Mouse (Mus musculus): ENCODE data around the gene Pgap1.
A peak's percentile ranks its signal among the peaks of the same experiment; 100 is the strongest.

Pgap1 gene

GRCm38 (mm10) chr1:54520062-54520577 is 37.4 kb downstream of the Pgap1 start:
- no peak for DNase-seq (ENCODE audit: low spot score)

GRCm38 (mm10) chr1:54513836-54514235 is 43.6 kb downstream of the Pgap1 start:
- no peak for DNase-seq (ENCODE audit: low spot score)

- DNase-seq (ENCODE audit: low spot score): no peak
Observed at GRCm38 (mm10) chr1:54498496-54498895, 59.0 kb downstream of the Pgap1 start.

DNA sequence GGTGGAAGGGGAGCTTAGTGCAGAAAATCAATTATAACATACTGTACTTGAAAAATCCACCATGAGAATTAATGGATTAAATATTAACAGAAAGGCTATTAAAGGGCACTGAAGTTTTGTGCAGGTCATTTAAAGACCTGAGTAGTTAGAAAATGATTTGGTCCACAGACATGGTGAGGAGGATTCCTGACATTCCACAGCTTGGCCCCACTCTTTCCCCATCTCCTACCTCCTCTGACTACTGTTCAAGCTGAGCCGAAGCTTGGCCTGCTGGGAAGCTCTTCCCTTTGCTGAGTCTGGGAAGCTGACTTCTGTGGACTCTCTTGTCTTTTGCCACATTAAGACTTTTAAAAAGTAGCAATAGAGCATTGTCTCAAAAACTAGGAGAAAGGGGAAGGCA is 61.2 kb downstream of the Pgap1 start:
- no peak for DNase-seq (ENCODE audit: low spot score)

- no peak for DNase-seq (ENCODE audit: low spot score)
Observed at GRCm38 (mm10) chr1:54493496-54493895, 64.0 kb downstream of the Pgap1 start.

DNA sequence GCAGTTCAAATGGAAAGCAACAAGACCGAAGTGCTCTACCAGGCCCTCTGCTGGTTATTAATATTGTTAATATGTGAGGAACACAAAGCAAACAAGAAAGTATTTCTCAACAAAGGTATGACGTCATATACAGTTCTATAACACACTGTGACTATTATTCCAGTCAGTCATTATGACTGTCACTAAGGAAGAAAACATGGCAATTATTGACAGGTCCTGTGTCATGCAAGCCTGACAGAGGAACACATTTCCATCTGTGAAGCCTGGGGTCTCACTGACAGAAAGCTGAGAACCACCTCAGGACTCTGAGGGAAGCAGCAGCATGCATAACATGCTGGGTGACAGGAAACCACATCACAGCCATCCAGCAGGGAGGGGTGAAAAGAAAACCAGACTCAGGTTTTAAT is 65.0 kb downstream of the Pgap1 start:
- no peak for DNase-seq (ENCODE audit: low spot score)

- DNase-seq (ENCODE audit: low spot score): no peak
Observed at GRCm38 (mm10) chr1:54484744-54485420, 72.6 kb downstream of the Pgap1 start.

- no peak for DNase-seq (ENCODE audit: low spot score)
Observed at GRCm38 (mm10) chr1:54480491-54480890, 77.0 kb downstream of the Pgap1 start.

DNA sequence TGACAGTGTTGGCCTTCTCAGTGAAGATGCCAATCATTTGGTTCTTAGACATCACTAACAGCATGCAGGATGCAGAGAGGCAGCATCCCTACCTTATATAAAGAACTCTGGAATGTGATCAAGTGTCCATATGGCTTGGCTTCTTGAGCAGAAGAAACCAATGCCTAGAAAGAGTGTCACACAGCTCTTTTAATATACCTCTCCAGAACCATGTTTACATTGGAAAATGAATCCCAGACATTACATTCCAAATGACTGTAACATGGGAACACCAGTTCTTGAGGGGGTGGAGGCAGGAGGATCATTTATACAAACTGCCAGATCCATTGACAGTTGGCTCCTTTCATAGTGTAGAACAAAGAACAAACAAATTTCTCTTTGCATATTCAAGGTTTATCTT is 88.8 kb downstream of the Pgap1 start:
- peak; percentile 22 for DNase-seq (ENCODE audit: low spot score)

DNA sequence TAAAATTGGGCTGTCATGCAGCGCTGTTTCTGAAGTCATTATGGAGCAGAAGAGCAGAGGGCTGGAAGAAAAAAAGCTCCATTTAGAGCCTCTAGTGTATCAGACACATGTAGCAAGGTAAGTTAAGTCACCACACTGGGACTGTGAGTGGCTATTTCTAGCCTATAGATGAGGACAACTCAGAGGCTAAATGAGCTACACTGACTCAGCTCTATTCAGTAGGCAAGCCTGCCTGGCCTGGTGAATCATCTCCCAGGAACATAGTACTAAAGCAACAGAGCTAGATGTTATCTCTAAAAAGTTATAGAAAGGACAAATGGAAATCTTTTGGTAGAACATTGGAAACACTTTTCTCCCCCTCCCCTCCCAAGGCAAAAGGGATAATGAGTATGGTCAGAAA is 90.1 kb downstream of the Pgap1 start:
- no peak for DNase-seq (ENCODE audit: low spot score)

- DNase-seq (ENCODE audit: low spot score): no peak
Observed at GRCm38 (mm10) chr1:54452116-54452515, 105.4 kb downstream of the Pgap1 start.

- DNase-seq (ENCODE audit: low spot score): no peak
Observed at GRCm38 (mm10) chr1:54448833-54449232, 108.7 kb downstream of the Pgap1 start.

DNA sequence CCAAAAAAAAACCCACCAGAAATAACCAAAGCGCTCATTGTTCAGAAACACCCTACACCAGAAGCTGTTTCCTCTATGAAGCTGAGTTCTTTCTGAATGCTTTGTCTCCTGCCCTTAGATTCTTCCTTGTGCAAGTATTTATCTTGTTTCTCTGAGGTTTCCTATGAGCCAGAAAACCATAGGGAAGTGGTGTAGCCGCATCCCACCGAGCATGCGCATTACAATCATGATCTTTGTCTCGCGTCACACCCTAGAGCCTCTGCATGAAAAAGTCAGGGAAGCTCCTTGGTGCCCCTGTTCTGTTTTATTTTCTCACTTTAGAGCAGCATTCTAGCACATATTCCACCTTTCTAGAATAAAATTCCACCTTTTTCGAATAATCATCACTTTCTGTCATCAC is 113.8 kb downstream of the Pgap1 start:
- no peak for DNase-seq (ENCODE audit: low spot score)

GRCm38 (mm10) chr1:54439080-54439476 is 118.4 kb downstream of the Pgap1 start:
- DNase-seq (ENCODE audit: low spot score): no peak

GRCm38 (mm10) chr1:54438340-54439079 is 119.0 kb downstream of the Pgap1 start, which contains the start of gene Gtf3c3:
Gene Gtf3c3, minus strand, starts transcription at chr1:54438971.
- peak; percentile 38 for DNase-seq (ENCODE audit: low spot score)
